Mouse (Mus musculus) heart, embryonic 12.5 days (tissue): ENCODE results near the gene Nudt4. TPM values are rescaled to one million over a fixed set of nuclear protein-coding genes. Genes with fewer than 3 reads are reported as not detected.
"Not testable (repeated sequence)": the region's sequence is repeated elsewhere in the genome, so short reads cannot be mapped to it uniquely, and the experiment has no call there.

Experiments
- ATAC-seq: fragments of 200-750 bp; cut with Nextera tagmentation; 2 replicates; pipeline ENCODE4 v1.8.0; 2017; ENCODE audit warnings: moderate TSS enrichment, moderate library complexity; ENCODE audit not compliant: insufficient number of reproducible peaks, low FRiP score
- H3K27ac ChIP-seq: fragments of 300-500 bp; sonication (generic); 2 replicates; pipeline ENCODE4 v1.5.1; 2016; ENCODE audit warnings: mild to moderate bottlenecking, moderate library complexity; ENCODE audit not compliant: poor library complexity, severe bottlenecking
- H3K27me3 ChIP-seq: fragments of 300-500 bp; sonication (generic); replicated peaks from 2 replicates; pipeline ENCODE4 v1.6.1; 2016; ENCODE audit warnings: mild to moderate bottlenecking, moderate library complexity
- H3K36me3 ChIP-seq: fragments of 300-500 bp; sonication (generic); 2 replicates; pipeline ENCODE4 v1.6.1; 2016; ENCODE audit warnings: mild to moderate bottlenecking, moderate library complexity
- H3K4me1 ChIP-seq: fragments of 300-500 bp; sonication (generic); replicated peaks from 2 replicates; pipeline ENCODE4 v1.6.1; 2016; ENCODE audit warnings: mild to moderate bottlenecking
- H3K4me2 ChIP-seq: fragments of 300-500 bp; sonication (generic); 2 replicates; pipeline ENCODE4 v1.6.1; 2016; ENCODE audit warnings: mild to moderate bottlenecking, moderate library complexity
- H3K4me3 ChIP-seq: fragments of 300-500 bp; sonication (generic); 2 replicates; pipeline ENCODE4 v1.5.1; 2016; ENCODE audit warnings: mild to moderate bottlenecking
- H3K9ac ChIP-seq: fragments of 300-500 bp; sonication (generic); 2 replicates; pipeline ENCODE4 v1.6.1; 2016; ENCODE audit warnings: mild to moderate bottlenecking, moderate library complexity
- H3K9me3 ChIP-seq: fragments of 300-500 bp; sonication (generic); replicated peaks from 2 replicates; pipeline ENCODE4 v1.6.1; 2016; ENCODE audit warnings: mild to moderate bottlenecking, moderate library complexity
- WGBS: fragments of 180-500 bp; shearing (Covaris S2); methylation state at CpG from one replicate; pipeline ENCODE4 v1.1.7; 2016; 5-methylcytosine and 5-hydroxymethylcytosine counted together
- polyA plus RNA-seq: library from polyadenylated mRNA; unstranded; fragments of >200 nt; fragmentation: Nextera tagmentation; extraction: Ambion mirVana; gene quantifications from 2 replicates; pipeline ENCODE4 v1.2.1, GENCODE M21; 2016

Gene Nudt4
- polyA plus RNA-seq, 1 experiment from 2014 or later, result 152 TPM

GRCm38 (mm10) chr10:95551752-95552151 lies 12.2 kb downstream of the Nudt4 start:
- no peaks in the 10 kb centered on the region for H3K9me3 ChIP-seq
- H3K4me3 ChIP-seq, result no peak overlapping the region
- peaks cover 45% of the 10 kb centered on the region for H3K36me3 ChIP-seq
- H3K4me2 ChIP-seq, result no peak overlapping the region
- peak overlapping the region; percentile 30; the same call in 1 of the 2 replicates for H3K27ac ChIP-seq
- H3K27me3 ChIP-seq, result no peaks in the 10 kb centered on the region
- H3K4me1 ChIP-seq, result peaks cover 44% of the 10 kb centered on the region
- no peak overlapping the region for H3K9ac ChIP-seq
- no peak for ATAC-seq

- Histone ChIP-seq H3K4me3 (no peak overlapping the region), H3K27ac (no peak overlapping the region), H3K27me3 (no peaks in the 10 kb centered on the region), H3K9ac (no peak overlapping the region), H3K36me3 (peaks cover 58% of the 10 kb centered on the region), H3K4me1 (peaks cover 32% of the 10 kb centered on the region), H3K9me3 (no peaks in the 10 kb centered on the region), H3K4me2 (no peak overlapping the region)
- WGBS, result 54% methylated on average over 1 of the region's 1 CpGs
- no peak for ATAC-seq
These were observed 13.4 kb downstream of the Nudt4 start for GRCm38 (mm10) chr10:95550506-95550905.

GRCm38 (mm10) chr10:95549080-95549479 lies 14.9 kb downstream of the Nudt4 start:
- not testable (repeated sequence) for H3K4me2 ChIP-seq, H3K27me3 ChIP-seq, H3K9ac ChIP-seq, H3K9me3 ChIP-seq, H3K27ac ChIP-seq, ATAC-seq, H3K4me3 ChIP-seq
- Histone ChIP-seq H3K4me1 (peaks cover 27% of the 10 kb centered on the region), H3K36me3 (peaks cover 69% of the 10 kb centered on the region)
- WGBS, result 58% methylated on average over 5 of the region's 5 CpGs

- H3K4me1 ChIP-seq, result peaks cover 24% of the 10 kb centered on the region
- no peaks in the 10 kb centered on the region for H3K9me3 ChIP-seq
- H3K9ac ChIP-seq, result no peak overlapping the region
- 87% methylated on average over 11 of the region's 11 CpGs for WGBS
- H3K27me3 ChIP-seq, result no peaks in the 10 kb centered on the region
- no peak for ATAC-seq
- no peak overlapping the region for H3K4me2 ChIP-seq
- peaks cover 72% of the 10 kb centered on the region for H3K36me3 ChIP-seq
- no peak overlapping the region for H3K27ac ChIP-seq
- no peak overlapping the region for H3K4me3 ChIP-seq
These were observed 15.7 kb downstream of the Nudt4 start for GRCm38 (mm10) chr10:95548154-95548826.

GRCm38 (mm10) chr10:95546178-95546577 lies 17.8 kb downstream of the Nudt4 start:
- H3K27ac ChIP-seq, result no peak overlapping the region
- H3K27me3 ChIP-seq, result no peaks in the 10 kb centered on the region
- H3K9me3 ChIP-seq, result no peaks in the 10 kb centered on the region
- ATAC-seq, result no peak
- WGBS, result 89% methylated on average over 2 of the region's 2 CpGs
- no peak overlapping the region for H3K9ac ChIP-seq
- H3K4me3 ChIP-seq, result no peak overlapping the region
- no peak overlapping the region for H3K4me2 ChIP-seq
- peaks cover 67% of the 10 kb centered on the region for H3K36me3 ChIP-seq
- H3K4me1 ChIP-seq, result peaks cover 15% of the 10 kb centered on the region; the same call in 1 of the 2 replicates

- Histone ChIP-seq H3K4me3 (no peak overlapping the region), H3K27ac (no peak overlapping the region), H3K4me1 (peaks cover 17% of the 10 kb centered on the region), H3K9me3 (no peaks in the 10 kb centered on the region), H3K9ac (no peak overlapping the region), H3K4me2 (no peak overlapping the region), H3K36me3 (peaks cover 57% of the 10 kb centered on the region), H3K27me3 (no peaks in the 10 kb centered on the region)
- 80% methylated on average over 4 of the region's 4 CpGs for WGBS
- no peak for ATAC-seq
These were observed 18.9 kb downstream of the Nudt4 start for GRCm38 (mm10) chr10:95545051-95545450.

- 83% methylated on average over 2 of the region's 2 CpGs for WGBS
- peaks cover 21% of the 10 kb centered on the region for H3K4me1 ChIP-seq
- no peaks in the 10 kb centered on the region for H3K9me3 ChIP-seq
- no peak overlapping the region for H3K4me3 ChIP-seq
- H3K27ac ChIP-seq, result no peak overlapping the region
- ATAC-seq, result no peak
- H3K4me2 ChIP-seq, result no peak overlapping the region
- no peaks in the 10 kb centered on the region for H3K27me3 ChIP-seq
- no peak overlapping the region for H3K9ac ChIP-seq
- peaks cover 53% of the 10 kb centered on the region for H3K36me3 ChIP-seq
These were observed 19.3 kb downstream of the Nudt4 start for GRCm38 (mm10) chr10:95544651-95545050.

- H3K36me3 ChIP-seq, result peaks cover 48% of the 10 kb centered on the region
- H3K27me3 ChIP-seq, result no peaks in the 10 kb centered on the region
- peaks cover 24% of the 10 kb centered on the region for H3K4me1 ChIP-seq
- H3K9ac ChIP-seq, result no peak overlapping the region
- no peak overlapping the region for H3K4me2 ChIP-seq
- H3K27ac ChIP-seq, result no peak overlapping the region
- no peak overlapping the region for H3K4me3 ChIP-seq
- no peaks in the 10 kb centered on the region for H3K9me3 ChIP-seq
- ATAC-seq, result no peak
These were observed 19.9 kb downstream of the Nudt4 start for GRCm38 (mm10) chr10:95544004-95544403.

GRCm38 (mm10) chr10:95543377-95543776 lies 20.6 kb downstream of the Nudt4 start:
- Histone ChIP-seq H3K27ac (no peak overlapping the region), H3K4me1 (peaks cover 29% of the 10 kb centered on the region), H3K36me3 (peaks cover 45% of the 10 kb centered on the region), H3K9me3 (no peaks in the 10 kb centered on the region), H3K4me2 (no peak overlapping the region), H3K27me3 (no peaks in the 10 kb centered on the region), H3K9ac (no peak overlapping the region), H3K4me3 (no peak overlapping the region)
- no peak for ATAC-seq
- WGBS, result 88% methylated on average over 2 of the region's 2 CpGs

- no peaks in the 10 kb centered on the region for H3K27me3 ChIP-seq
- no peak overlapping the region for H3K27ac ChIP-seq
- H3K4me2 ChIP-seq, result no peak overlapping the region
- H3K36me3 ChIP-seq, result peaks cover 41% of the 10 kb centered on the region
- H3K9me3 ChIP-seq, result no peaks in the 10 kb centered on the region
- peaks cover 34% of the 10 kb centered on the region for H3K4me1 ChIP-seq
- no peak for ATAC-seq
- WGBS, result 90% methylated on average over 4 of the region's 4 CpGs
- H3K9ac ChIP-seq, result no peak overlapping the region
- no peak overlapping the region for H3K4me3 ChIP-seq
These were observed 21.0 kb downstream of the Nudt4 start for GRCm38 (mm10) chr10:95542916-95543315.

GRCm38 (mm10) chr10:95539841-95540240 lies 24.1 kb downstream of the Nudt4 start:
- Histone ChIP-seq H3K9ac (no peak overlapping the region), H3K4me3 (no peak overlapping the region), H3K27ac (no peak overlapping the region), H3K4me2 (no peak overlapping the region), H3K4me1 (peaks cover 40% of the 10 kb centered on the region), H3K9me3 (no peaks in the 10 kb centered on the region), H3K36me3 (peaks cover 15% of the 10 kb centered on the region), H3K27me3 (no peaks in the 10 kb centered on the region)
- 82% methylated on average over 3 of the region's 3 CpGs for WGBS
- ATAC-seq, result no peak

GRCm38 (mm10) chr10:95539260-95539659 lies 24.7 kb downstream of the Nudt4 start:
- H3K9me3 ChIP-seq, result no peaks in the 10 kb centered on the region
- peaks cover 38% of the 10 kb centered on the region for H3K4me1 ChIP-seq
- WGBS, result 46% methylated on average over 3 of the region's 3 CpGs
- no peak overlapping the region for H3K4me3 ChIP-seq
- peak overlapping the region; percentile 67 for H3K27ac ChIP-seq
- peak overlapping the region; percentile 49 for H3K4me2 ChIP-seq
- H3K9ac ChIP-seq, result no peak overlapping the region
- no peak for ATAC-seq
- peaks cover 9% of the 10 kb centered on the region for H3K36me3 ChIP-seq
- no peaks in the 10 kb centered on the region for H3K27me3 ChIP-seq
